Mouse (Mus musculus) heart, embryonic 12.5 days (tissue): Measurements from ENCODE around the gene Slc15a1. TPM values are rescaled to one million over a fixed set of nuclear protein-coding genes. Genes with fewer than 3 reads are reported as not detected.
A peak's percentile ranks its signal among the peaks of the same experiment; 100 is the strongest.

Experiments used
- ATAC-seq: fragments of 200-750 bp; cut with Nextera tagmentation; 2 replicates; pipeline ENCODE4 v1.8.0; 2017; ENCODE audit warnings: moderate TSS enrichment, moderate library complexity; ENCODE audit not compliant: insufficient number of reproducible peaks, low FRiP score
- H3K27ac ChIP-seq: fragments of 300-500 bp; sonication (generic); 2 replicates; pipeline ENCODE4 v1.5.1; 2016; ENCODE audit warnings: mild to moderate bottlenecking, moderate library complexity; ENCODE audit not compliant: poor library complexity, severe bottlenecking
- H3K27me3 ChIP-seq: fragments of 300-500 bp; sonication (generic); replicated peaks from 2 replicates; pipeline ENCODE4 v1.6.1; 2016; ENCODE audit warnings: mild to moderate bottlenecking, moderate library complexity
- H3K36me3 ChIP-seq: fragments of 300-500 bp; sonication (generic); 2 replicates; pipeline ENCODE4 v1.6.1; 2016; ENCODE audit warnings: mild to moderate bottlenecking, moderate library complexity
- H3K4me1 ChIP-seq: fragments of 300-500 bp; sonication (generic); replicated peaks from 2 replicates; pipeline ENCODE4 v1.6.1; 2016; ENCODE audit warnings: mild to moderate bottlenecking
- H3K4me2 ChIP-seq: fragments of 300-500 bp; sonication (generic); 2 replicates; pipeline ENCODE4 v1.6.1; 2016; ENCODE audit warnings: mild to moderate bottlenecking, moderate library complexity
- H3K4me3 ChIP-seq: fragments of 300-500 bp; sonication (generic); 2 replicates; pipeline ENCODE4 v1.5.1; 2016; ENCODE audit warnings: mild to moderate bottlenecking
- H3K9ac ChIP-seq: fragments of 300-500 bp; sonication (generic); 2 replicates; pipeline ENCODE4 v1.6.1; 2016; ENCODE audit warnings: mild to moderate bottlenecking, moderate library complexity
- H3K9me3 ChIP-seq: fragments of 300-500 bp; sonication (generic); replicated peaks from 2 replicates; pipeline ENCODE4 v1.6.1; 2016; ENCODE audit warnings: mild to moderate bottlenecking, moderate library complexity
- WGBS: fragments of 180-500 bp; shearing (Covaris S2); methylation state at CpG from one replicate; pipeline ENCODE4 v1.1.7; 2016; 5-methylcytosine and 5-hydroxymethylcytosine counted together
- polyA plus RNA-seq: library from polyadenylated mRNA; unstranded; fragments of >200 nt; fragmentation: Nextera tagmentation; extraction: Ambion mirVana; gene quantifications from 2 replicates; pipeline ENCODE4 v1.2.1, GENCODE M21; 2016

Gene Slc15a1
- polyA plus RNA-seq, 1 experiment from 2014 or later: not detected

- no peaks in the 10 kb centered on the region for H3K36me3 ChIP-seq
- H3K27me3 ChIP-seq: peaks cover 5% of the 10 kb centered on the region; the same call in 1 of the 2 replicates
- H3K4me2 ChIP-seq: no peak overlapping the region
- H3K27ac ChIP-seq: no peak overlapping the region
- H3K9me3 ChIP-seq: no peaks in the 10 kb centered on the region
- 60% methylated on average over 1 of the region's 1 CpGs for WGBS
- no peak overlapping the region for H3K4me3 ChIP-seq
- no peak overlapping the region for H3K9ac ChIP-seq
- ATAC-seq: no peak
- H3K4me1 ChIP-seq: peaks cover 1% of the 10 kb centered on the region
Observed at GRCm38 (mm10) chr14:121527201-121527600, 22.1 kb upstream of the Slc15a1 start.

GRCm38 (mm10) chr14:121521709-121522108, 16.7 kb upstream of the Slc15a1 start:
- Histone ChIP-seq H3K4me1 (peaks cover 22% of the 10 kb centered on the region), H3K9me3 (no peaks in the 10 kb centered on the region), H3K27me3 (0 out of 2 replicates have a peak, but pooled peaks cover 3% of the 10 kb centered on the region), H3K9ac (no peak overlapping the region), H3K4me2 (0 out of 2 replicates have a peak overlapping the region, but pooled peaks have one; percentile 8), H3K4me3 (no peak overlapping the region), H3K27ac (peak overlapping the region; percentile 58), H3K36me3 (no peaks in the 10 kb centered on the region)
- 45% methylated on average over 4 of the region's 4 CpGs for WGBS
- peak; percentile 61 for ATAC-seq

GRCm38 (mm10) chr14:121516881-121517280, 11.8 kb upstream of the Slc15a1 start:
- H3K4me3 ChIP-seq: no peak overlapping the region
- no peak overlapping the region for H3K4me2 ChIP-seq
- ATAC-seq: no peak
- no peaks in the 10 kb centered on the region for H3K9me3 ChIP-seq
- H3K36me3 ChIP-seq: no peaks in the 10 kb centered on the region
- no peak overlapping the region for H3K9ac ChIP-seq
- no peak overlapping the region for H3K27ac ChIP-seq
- 0 out of 2 replicates have a peak, but pooled peaks cover 3% of the 10 kb centered on the region for H3K27me3 ChIP-seq
- peaks cover 18% of the 10 kb centered on the region for H3K4me1 ChIP-seq
- 76% methylated on average over 5 of the region's 5 CpGs for WGBS

- H3K9ac ChIP-seq: no peak overlapping the region
- no peak overlapping the region for H3K27ac ChIP-seq
- peaks cover 4% of the 10 kb centered on the region; the same call in 1 of the 2 replicates for H3K9me3 ChIP-seq
- 75% methylated on average over 2 of the region's 2 CpGs for WGBS
- H3K27me3 ChIP-seq: peaks cover 34% of the 10 kb centered on the region
- ATAC-seq: no peak
- no peaks in the 10 kb centered on the region for H3K36me3 ChIP-seq
- H3K4me3 ChIP-seq: no peak overlapping the region
- peaks cover 11% of the 10 kb centered on the region for H3K4me1 ChIP-seq
- H3K4me2 ChIP-seq: no peak overlapping the region
Observed at GRCm38 (mm10) chr14:121508929-121509328, 3.9 kb upstream of the Slc15a1 start.

- peaks cover 42% of the 10 kb centered on the region for H3K27me3 ChIP-seq
Observed at GRCm38 (mm10) chr14:121506336-121506735, 1.3 kb upstream of the Slc15a1 start.

DNA sequence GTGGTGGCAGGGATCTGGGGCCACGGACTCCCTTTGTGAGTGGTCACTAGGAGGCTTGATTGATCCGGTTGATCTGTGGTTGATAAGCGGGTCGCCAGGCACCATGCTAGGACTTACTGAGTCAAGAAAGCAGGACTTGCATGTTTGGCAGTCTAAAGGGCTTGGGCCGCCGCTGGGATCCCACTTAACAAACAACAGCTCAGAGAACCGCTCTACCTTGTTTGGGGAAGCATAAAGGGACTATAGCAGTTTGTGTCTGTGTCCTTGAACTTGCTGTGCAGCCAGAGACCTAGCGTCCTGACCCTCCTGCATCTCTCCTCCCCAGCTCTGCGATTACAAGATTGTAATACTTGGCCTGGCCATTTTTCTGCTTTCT, 421 bp upstream of the Slc15a1 start:
- H3K27ac ChIP-seq: no peak overlapping the region
- peak overlapping the region; percentile 33 for H3K4me3 ChIP-seq
- peaks cover 11% of the 10 kb centered on the region for H3K4me1 ChIP-seq
- no peaks in the 10 kb centered on the region for H3K9me3 ChIP-seq
- 24% methylated on average over 9 of the region's 9 CpGs for WGBS
- no peak for ATAC-seq
- no peaks in the 10 kb centered on the region for H3K36me3 ChIP-seq
- H3K4me2 ChIP-seq: peak overlapping the region; percentile 65
- peaks cover 42% of the 10 kb centered on the region for H3K27me3 ChIP-seq
- H3K9ac ChIP-seq: no peak overlapping the region

More at GRCm38 (mm10) chr14:121506336-121506735, 1.3 kb upstream of the Slc15a1 start:
- no peaks in the 10 kb centered on the region for H3K36me3 ChIP-seq
- H3K27ac ChIP-seq: no peak overlapping the region
- H3K9ac ChIP-seq: no peak overlapping the region
- H3K4me2 ChIP-seq: no peak overlapping the region
- H3K4me3 ChIP-seq: no peak overlapping the region
- H3K9me3 ChIP-seq: peaks cover 4% of the 10 kb centered on the region; the same call in 1 of the 2 replicates
- no peak for ATAC-seq
- 10% methylated on average over 6 of the region's 6 CpGs for WGBS
- H3K4me1 ChIP-seq: peaks cover 11% of the 10 kb centered on the region

- WGBS: 41% methylated on average over 2 of the region's 2 CpGs
- ATAC-seq: no peak
- no peak overlapping the region for H3K9ac ChIP-seq
Observed at GRCm38 (mm10) chr14:121500577-121500976, 4.5 kb downstream of the Slc15a1 start.

GRCm38 (mm10) chr14:121499769-121500168, 5.3 kb downstream of the Slc15a1 start:
- H3K9ac ChIP-seq: no peak overlapping the region
- H3K27me3 ChIP-seq: peaks cover 16% of the 10 kb centered on the region
- WGBS: 43% methylated on average over 1 of the region's 1 CpGs
- H3K4me3 ChIP-seq: no peak overlapping the region
- no peak overlapping the region for H3K4me2 ChIP-seq
- no peaks in the 10 kb centered on the region for H3K36me3 ChIP-seq
- H3K4me1 ChIP-seq: peaks cover 7% of the 10 kb centered on the region
- no peak overlapping the region for H3K27ac ChIP-seq
- no peak for ATAC-seq
- no peaks in the 10 kb centered on the region for H3K9me3 ChIP-seq

More at GRCm38 (mm10) chr14:121500577-121500976, 4.5 kb downstream of the Slc15a1 start:
- Histone ChIP-seq H3K27me3 (peaks cover 24% of the 10 kb centered on the region), H3K36me3 (no peaks in the 10 kb centered on the region), H3K4me3 (no peak overlapping the region), H3K9me3 (no peaks in the 10 kb centered on the region), H3K4me1 (peaks cover 11% of the 10 kb centered on the region), H3K27ac (no peak overlapping the region), H3K4me2 (no peak overlapping the region)

DNA sequence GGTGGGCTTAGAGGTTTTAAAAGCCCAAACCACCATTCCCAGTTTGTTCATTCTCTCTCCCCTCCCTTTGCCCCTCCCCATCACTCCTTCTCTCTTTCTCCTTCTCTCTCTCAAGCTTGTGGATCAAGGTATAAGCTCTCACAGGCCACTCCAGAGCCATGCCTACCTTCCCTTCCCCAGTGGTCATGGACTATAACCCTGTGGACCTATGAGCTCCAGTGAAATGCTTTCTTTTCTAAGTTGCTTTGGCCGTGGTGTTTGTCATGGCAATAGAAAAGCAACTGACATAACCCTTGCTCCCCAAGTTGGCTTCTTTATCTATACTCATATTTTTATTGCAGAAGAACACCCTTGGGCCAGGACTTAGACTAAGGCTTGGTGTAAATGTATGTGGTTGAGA, 7.3 kb downstream of the Slc15a1 start:
- Histone ChIP-seq H3K9ac (no peak overlapping the region), H3K9me3 (no peaks in the 10 kb centered on the region), H3K4me1 (peaks cover 11% of the 10 kb centered on the region), H3K27ac (no peak overlapping the region), H3K27me3 (no peaks in the 10 kb centered on the region), H3K36me3 (no peaks in the 10 kb centered on the region), H3K4me2 (no peak overlapping the region), H3K4me3 (no peak overlapping the region)
- no peak for ATAC-seq
- 78% methylated on average over 1 of the region's 1 CpGs for WGBS

GRCm38 (mm10) chr14:121495741-121496140, 9.3 kb downstream of the Slc15a1 start:
- 76% methylated on average over 4 of the region's 4 CpGs for WGBS
- Histone ChIP-seq H3K9ac (no peak overlapping the region), H3K27ac (no peak overlapping the region), H3K27me3 (no peaks in the 10 kb centered on the region; the same call in 1 of the 2 replicates), H3K4me2 (no peak overlapping the region), H3K4me3 (no peak overlapping the region), H3K9me3 (no peaks in the 10 kb centered on the region), H3K36me3 (no peaks in the 10 kb centered on the region), H3K4me1 (peaks cover 24% of the 10 kb centered on the region)
- no peak for ATAC-seq

DNA sequence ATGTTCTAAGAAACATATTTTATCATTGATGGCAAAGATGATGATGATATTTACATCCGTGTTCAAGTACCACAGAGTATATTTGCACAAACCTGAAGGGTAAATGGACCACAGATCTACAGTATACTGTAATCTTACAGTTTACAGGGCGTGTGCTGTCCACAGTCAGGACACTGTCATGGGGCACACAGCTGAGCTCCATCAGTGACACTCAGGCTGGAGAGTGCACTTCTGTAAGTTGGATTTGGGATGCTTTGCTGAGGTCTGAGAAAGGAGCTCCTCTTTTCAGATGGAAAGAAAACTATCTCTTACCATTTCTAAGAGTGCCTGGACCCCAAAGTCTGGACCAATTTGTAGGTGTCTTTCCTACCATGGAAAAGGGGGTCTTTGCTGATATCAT, 9.9 kb downstream of the Slc15a1 start:
- H3K4me3 ChIP-seq: no peak overlapping the region
- no peak overlapping the region for H3K27ac ChIP-seq
- no peak for ATAC-seq
- peaks cover 24% of the 10 kb centered on the region for H3K4me1 ChIP-seq
- H3K27me3 ChIP-seq: no peaks in the 10 kb centered on the region; the same call in 1 of the 2 replicates
- H3K9ac ChIP-seq: no peak overlapping the region
- H3K36me3 ChIP-seq: no peaks in the 10 kb centered on the region
- 71% methylated on average over 2 of the region's 2 CpGs for WGBS
- no peaks in the 10 kb centered on the region for H3K9me3 ChIP-seq
- no peak overlapping the region for H3K4me2 ChIP-seq

- 21% methylated on average over 2 of the region's 2 CpGs for WGBS
- Histone ChIP-seq H3K27ac (no peak overlapping the region), H3K27me3 (no peaks in the 10 kb centered on the region; the same call in 1 of the 2 replicates), H3K36me3 (no peaks in the 10 kb centered on the region), H3K4me2 (no peak overlapping the region), H3K4me3 (no peak overlapping the region), H3K9ac (no peak overlapping the region), H3K4me1 (peaks cover 24% of the 10 kb centered on the region), H3K9me3 (no peaks in the 10 kb centered on the region)
- no peak for ATAC-seq
Observed at GRCm38 (mm10) chr14:121494238-121494637, 10.8 kb downstream of the Slc15a1 start.
